Mouse (Mus musculus): Measurements from ENCODE around the gene Naa80.
A peak's percentile ranks its signal among the peaks of the same experiment; 100 is the strongest.

Naa80 gene

GRCm38 (mm10) chr9:107578587-107578986 lies at the start of gene Naa80:
Gene Naa80 (plus strand): TSS chr9:107578887.
- no peak for DNase-seq (ENCODE audit: low read depth, low spot score)

- DNase-seq (ENCODE audit: low read depth, low spot score), result peak; percentile 99
Observed at GRCm38 (mm10) chr9:107533791-107534407, 44.8 kb upstream of the Naa80 start, which contains the start of gene Tmem115. Gene Tmem115 (plus strand): TSS chr9:107533945.

- DNase-seq (ENCODE audit: low read depth, low spot score), result no peak
Observed at GRCm38 (mm10) chr9:107534408-107535202, 44.1 kb upstream of the Naa80 start.

- DNase-seq (ENCODE audit: low read depth, low spot score), result no peak
Observed at GRCm38 (mm10) chr9:107538231-107538630, 40.5 kb upstream of the Naa80 start.

GRCm38 (mm10) chr9:107538711-107539110 lies 40.0 kb upstream of the Naa80 start:
- no peak for DNase-seq (ENCODE audit: low read depth, low spot score)

GRCm38 (mm10) chr9:107539940-107540339 lies 38.7 kb upstream of the Naa80 start:
- DNase-seq (ENCODE audit: low read depth, low spot score), result no peak

- no peak for DNase-seq (ENCODE audit: low read depth, low spot score)
Observed at GRCm38 (mm10) chr9:107540420-107540819, 38.3 kb upstream of the Naa80 start.

- DNase-seq (ENCODE audit: low read depth, low spot score), result no peak
Observed at GRCm38 (mm10) chr9:107541005-107541404, 37.7 kb upstream of the Naa80 start.

GRCm38 (mm10) chr9:107541474-107542351 lies 37.0 kb upstream of the Naa80 start, which contains the start of the genes Cyb561d2 and Nprl2:
Gene Cyb561d2 (minus strand): TSS chr9:107542193.
Gene Nprl2 (plus strand): TSS chr9:107542226.
- peak; percentile 97 for DNase-seq (ENCODE audit: low read depth, low spot score)

GRCm38 (mm10) chr9:107542352-107542686 lies 36.4 kb upstream of the Naa80 start:
- no peak for DNase-seq (ENCODE audit: low read depth, low spot score)

GRCm38 (mm10) chr9:107542721-107543120 lies 36.0 kb upstream of the Naa80 start:
- peak; percentile 44 for DNase-seq (ENCODE audit: low read depth, low spot score)

- no peak for DNase-seq (ENCODE audit: low read depth, low spot score)
Observed at GRCm38 (mm10) chr9:107543299-107543698, 35.4 kb upstream of the Naa80 start.

- no peak for DNase-seq (ENCODE audit: low read depth, low spot score)
Observed at GRCm38 (mm10) chr9:107544196-107544700, 34.4 kb upstream of the Naa80 start.

- no peak for DNase-seq (ENCODE audit: low read depth, low spot score)
Observed at GRCm38 (mm10) chr9:107544729-107545128, 34.0 kb upstream of the Naa80 start.

GRCm38 (mm10) chr9:107545199-107545598 lies 33.5 kb upstream of the Naa80 start:
- no peak for DNase-seq (ENCODE audit: low read depth, low spot score)

GRCm38 (mm10) chr9:107545602-107546001 lies 33.1 kb upstream of the Naa80 start:
- peak; percentile 71 for DNase-seq (ENCODE audit: low read depth, low spot score)

- peak; percentile 87 for DNase-seq (ENCODE audit: low read depth, low spot score)
Observed at GRCm38 (mm10) chr9:107547026-107547425, 31.7 kb upstream of the Naa80 start, which contains the start of gene Zmynd10. Gene Zmynd10 (plus strand): TSS chr9:107547298.

GRCm38 (mm10) chr9:107547957-107548356 lies 30.7 kb upstream of the Naa80 start:
- no peak for DNase-seq (ENCODE audit: low read depth, low spot score)

- no peak for DNase-seq (ENCODE audit: low read depth, low spot score)
Observed at GRCm38 (mm10) chr9:107548820-107549219, 29.9 kb upstream of the Naa80 start.

GRCm38 (mm10) chr9:107549297-107550074 lies 29.2 kb upstream of the Naa80 start:
- DNase-seq (ENCODE audit: low read depth, low spot score), result no peak
